Comparison of ENCODE assay signal across 1 mouse cellular context in genomic region chr2:62460815-62461450, GRCm38 (mm10).
TF ChIP-seq lines count a peak whose summit lies in the region.

No protein-coding gene starts in this region.

TF ChIP-seq in CH12.LX, 34 proteins besides CTCF, POLR2A, EP300 and RAD21 (continued from another document):
- TF ChIP-seq ZNF384 (IDR thresholded peaks at IDR 0.05; ENCODE audit: low read depth, low read length): peak; percentile 84
- TF ChIP-seq POLR2AphosphoS2 (IDR thresholded peaks at IDR 0.05; ENCODE audit: low read depth, low read length): peak; percentile 45; the same call in 1 of the 2 replicates
- peak; percentile 94 for TF ChIP-seq CHD2 (IDR thresholded peaks at IDR 0.05; ENCODE audit: low read length)
- no peak for TF ChIP-seq ZMIZ1 (IDR thresholded peaks at IDR 0.05; ENCODE audit: low read depth, low read length)
- TF ChIP-seq E2F4 (IDR thresholded peaks at IDR 0.05; ENCODE audit: insufficient replicate concordance, low read depth, low read length): 0 out of 2 replicates have a peak, but pooled peaks have one; percentile 27
- TF ChIP-seq HCFC1 (IDR thresholded peaks at IDR 0.05; ENCODE audit: low read depth, low read length): no peak
- no peak for TF ChIP-seq SMC3 (IDR thresholded peaks at IDR 0.05; ENCODE audit: low read depth, low read length)
- peak; percentile 57; the same call in 1 of the 2 replicates for TF ChIP-seq ELF1 (IDR thresholded peaks at IDR 0.05; ENCODE audit: low read depth, low read length)
- no peak for TF ChIP-seq NRF1 (IDR thresholded peaks at IDR 0.05; ENCODE audit: low read depth, low read length)
- TF ChIP-seq MEF2A (IDR thresholded peaks at IDR 0.05; ENCODE audit: borderline replicate concordance, low read depth, low read length): peak; percentile 42; the same call in 1 of the 2 replicates
